Mouse (Mus musculus) layer of hippocampus, postnatal 25 days (tissue): ENCODE results near the gene Rimbp3. TPM values are rescaled to one million over a fixed set of nuclear protein-coding genes. Genes with fewer than 3 reads are reported as not detected.
"Not testable (repeated sequence)": the region's sequence is repeated elsewhere in the genome, so short reads cannot be mapped to it uniquely, and the experiment has no call there.

Experiments used
- DNase-seq, 2 experiments: peaks; one replicate each; pipeline ENCODE4 v3.0.0; 2022; ENCODE audit warnings: mixed read lengths in 2 of 2, low spot score in 1 of 2; ENCODE audit errors: extremely low spot score in 1 of 2
- total RNA-seq, 2 experiments: library from RNA; stranded (reverse); gene quantifications; 2 replicates each; pipeline ENCODE4 v1.2.3; 2021

The Rimbp3 gene
- total RNA-seq, 2 experiments from 2014 or later = 3.1 to 4.2 TPM

DNA sequence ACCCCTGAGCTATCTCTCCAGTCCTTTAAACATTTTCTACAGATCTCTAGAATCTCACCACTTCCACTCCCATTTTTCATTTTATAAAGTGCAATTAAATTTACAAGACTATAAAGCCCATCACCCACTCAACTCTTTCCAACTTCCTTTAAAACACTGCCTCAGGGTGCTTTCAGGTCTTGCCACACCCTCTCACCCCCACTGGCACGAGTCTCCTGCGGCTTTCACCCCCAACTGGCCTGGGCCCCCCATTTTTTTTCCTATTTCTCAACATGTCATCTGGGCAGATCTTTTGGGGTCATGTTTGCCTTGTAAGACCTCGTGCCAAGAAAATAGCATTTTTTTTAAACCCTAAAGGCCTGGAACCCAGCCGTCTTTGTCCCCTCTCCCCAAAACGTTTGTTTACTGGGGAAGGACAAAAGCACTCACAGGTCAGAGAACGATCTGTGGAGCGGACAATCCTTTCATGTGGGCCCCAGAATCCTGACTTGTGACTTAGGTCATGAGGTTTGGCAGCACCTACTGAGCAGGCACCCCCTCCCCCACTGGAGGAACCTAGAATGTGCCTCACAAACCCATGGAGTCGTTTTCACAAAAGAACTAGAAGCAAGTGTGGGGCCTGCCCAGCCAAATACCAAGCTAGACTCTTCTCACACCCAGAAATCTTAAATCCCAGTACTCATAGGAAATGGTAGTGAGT lies 8.7 kb downstream of the Rimbp3 start:
- DNase-seq = no peak

DNA sequence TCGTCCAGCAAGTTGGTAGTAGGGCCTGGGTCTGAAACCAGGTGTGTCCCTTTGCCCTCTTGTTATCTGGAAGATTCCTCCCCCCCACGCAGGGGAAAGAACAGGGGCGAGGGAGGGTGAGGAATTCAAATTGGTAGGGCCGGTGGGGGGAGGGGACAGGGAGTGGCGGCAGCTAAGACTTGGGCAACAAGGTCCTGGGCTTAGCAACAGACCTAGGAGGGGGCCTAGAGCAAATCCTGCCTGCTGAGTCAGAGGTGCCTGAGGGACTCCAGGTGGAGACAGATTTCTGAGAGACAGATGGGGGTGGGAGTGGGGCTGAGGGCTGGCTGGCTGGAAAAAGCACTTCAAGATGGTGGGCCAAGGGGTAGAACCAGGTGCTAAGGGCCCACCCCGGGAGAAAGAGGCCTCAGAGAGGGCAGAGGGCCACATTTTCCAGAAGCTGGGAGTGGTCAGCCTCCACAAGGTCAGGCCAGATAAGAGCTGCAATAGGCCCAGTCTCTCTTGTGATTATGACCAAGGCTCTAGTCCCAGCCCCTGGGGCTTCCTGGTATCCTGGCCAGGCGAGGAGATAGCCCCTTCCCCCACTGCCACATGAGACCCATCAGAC lies 11.8 kb downstream of the Rimbp3 start:
- no peak for DNase-seq

DNA sequence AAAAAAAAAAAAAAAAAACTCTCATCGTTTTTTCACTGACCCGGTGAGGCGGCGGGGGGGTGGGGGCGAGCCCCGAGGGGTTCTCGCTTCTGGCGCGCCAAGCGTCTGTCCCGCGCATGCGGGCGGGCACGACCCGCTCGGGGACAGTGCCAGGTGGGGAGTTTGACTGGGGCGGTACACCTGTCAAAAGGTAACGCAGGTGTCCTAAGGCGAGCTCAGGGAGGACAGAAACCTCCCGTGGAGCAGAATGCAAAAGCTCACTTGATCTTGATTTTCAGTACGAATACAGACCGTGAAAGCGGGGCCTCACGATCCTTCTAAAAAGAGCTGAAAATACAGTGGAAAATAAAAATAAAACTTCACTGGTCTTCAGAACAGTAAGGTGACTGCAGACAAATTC lies 13.8 kb downstream of the Rimbp3 start:
- DNase-seq = peak; percentile 100

DNA sequence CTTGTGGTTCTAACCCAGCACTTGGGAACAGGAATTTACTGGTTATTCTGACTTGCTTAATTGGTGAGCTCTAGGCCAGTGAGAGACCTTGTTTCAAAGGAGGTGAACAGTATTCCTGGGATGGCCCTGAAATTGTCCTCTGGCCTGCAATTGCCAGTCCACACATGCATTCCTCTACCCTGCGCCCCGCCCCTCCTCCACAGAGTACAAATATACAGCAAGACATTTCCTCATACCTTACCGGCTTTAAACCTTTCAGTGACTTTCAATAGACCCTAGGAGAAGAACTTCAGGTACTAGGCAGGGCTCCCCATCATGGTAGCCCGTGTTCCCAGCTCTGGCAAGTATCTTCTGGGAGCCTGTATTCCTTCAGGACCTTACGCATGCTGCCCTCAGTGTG lies 17.2 kb downstream of the Rimbp3 start:
- no peak for DNase-seq

DNA sequence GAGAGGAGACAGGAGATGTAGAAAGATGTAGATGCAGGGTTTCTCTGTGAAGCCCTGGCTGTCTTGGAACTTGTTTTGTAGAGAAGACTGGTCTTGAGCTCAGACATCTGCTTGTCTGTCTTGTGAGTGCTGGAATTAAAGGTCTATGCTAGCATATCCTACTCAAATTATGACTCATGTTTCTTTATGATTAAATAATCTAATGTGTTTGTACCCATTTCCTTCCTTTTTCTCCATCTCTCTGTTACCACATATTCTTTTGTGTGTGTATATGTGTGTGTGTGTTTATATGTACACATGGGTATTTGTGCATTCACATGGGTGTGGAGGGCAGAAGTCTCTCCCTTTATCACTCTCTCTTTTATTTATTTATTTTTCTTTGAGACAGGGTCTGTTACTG lies 18.1 kb downstream of the Rimbp3 start:
- DNase-seq = no peak

DNA sequence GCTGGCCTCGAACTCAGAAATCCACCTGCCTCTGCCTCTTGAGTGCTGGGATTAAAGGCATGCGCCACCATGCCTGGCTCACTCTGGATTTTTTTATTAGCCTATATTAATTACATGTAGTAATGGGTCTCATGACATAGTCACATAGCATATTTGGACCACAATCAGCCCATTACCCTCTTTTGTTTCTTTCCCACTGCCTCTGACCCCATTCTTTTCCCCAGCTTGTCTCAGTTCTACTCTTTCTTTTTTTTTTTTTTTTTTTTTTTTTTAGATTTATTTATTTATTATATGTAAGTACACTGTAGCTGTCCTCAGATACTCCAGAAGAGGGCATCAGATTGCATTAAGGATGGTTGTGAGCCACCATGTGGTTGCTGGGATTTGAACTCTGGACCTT lies 23.1 kb downstream of the Rimbp3 start:
- not testable (repeated sequence) for DNase-seq

DNA sequence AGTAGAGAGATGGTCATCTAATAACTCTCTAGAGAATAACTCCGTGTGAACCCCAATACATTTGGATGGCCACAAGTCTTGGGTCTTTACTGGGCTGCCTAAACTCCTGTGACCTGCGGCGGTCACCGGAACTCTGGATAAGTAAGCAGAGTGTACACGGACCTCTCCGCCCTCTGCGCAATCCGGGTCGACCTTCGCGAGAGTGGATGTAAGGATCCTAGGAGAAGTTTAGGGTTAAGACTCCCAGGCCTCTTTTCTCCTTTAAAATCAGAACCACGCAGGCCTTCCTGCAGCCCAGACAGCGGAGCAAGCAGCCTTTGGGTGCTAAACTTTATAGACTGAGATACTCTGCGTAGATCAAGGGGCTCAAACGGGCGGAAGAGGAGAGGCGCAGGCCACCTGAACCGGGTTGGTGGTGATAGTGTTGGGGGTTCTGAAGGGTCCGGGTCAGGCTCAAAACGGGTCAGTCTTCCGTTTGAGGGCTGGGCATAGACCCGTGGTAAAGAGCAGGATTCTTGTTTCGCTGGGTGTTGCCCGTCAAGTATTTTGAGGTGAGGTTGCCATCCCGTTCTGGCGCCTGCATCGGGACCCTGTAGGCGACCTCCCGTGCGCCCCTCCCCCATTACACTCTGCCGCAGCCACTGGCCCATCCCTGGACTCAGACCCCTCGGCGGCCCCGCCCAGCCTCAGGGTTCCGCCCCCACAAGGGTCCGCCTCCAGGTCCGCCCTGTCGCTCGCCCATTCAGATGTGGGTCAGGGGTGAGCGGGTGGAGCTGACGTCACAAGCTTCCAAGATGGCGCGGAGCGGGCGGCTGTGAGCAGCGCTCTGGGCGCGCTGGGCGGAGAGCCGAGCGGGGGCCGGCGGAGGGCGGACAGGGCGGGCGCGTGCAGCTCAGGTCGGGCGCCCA lies 24.6 kb downstream of the Rimbp3 start, which contains the start of gene Hic2:
Hic2 (plus strand) TSS at position 779 of the 908 bp plus-strand sequence.
- DNase-seq = peak; percentile 75 to 87

DNA sequence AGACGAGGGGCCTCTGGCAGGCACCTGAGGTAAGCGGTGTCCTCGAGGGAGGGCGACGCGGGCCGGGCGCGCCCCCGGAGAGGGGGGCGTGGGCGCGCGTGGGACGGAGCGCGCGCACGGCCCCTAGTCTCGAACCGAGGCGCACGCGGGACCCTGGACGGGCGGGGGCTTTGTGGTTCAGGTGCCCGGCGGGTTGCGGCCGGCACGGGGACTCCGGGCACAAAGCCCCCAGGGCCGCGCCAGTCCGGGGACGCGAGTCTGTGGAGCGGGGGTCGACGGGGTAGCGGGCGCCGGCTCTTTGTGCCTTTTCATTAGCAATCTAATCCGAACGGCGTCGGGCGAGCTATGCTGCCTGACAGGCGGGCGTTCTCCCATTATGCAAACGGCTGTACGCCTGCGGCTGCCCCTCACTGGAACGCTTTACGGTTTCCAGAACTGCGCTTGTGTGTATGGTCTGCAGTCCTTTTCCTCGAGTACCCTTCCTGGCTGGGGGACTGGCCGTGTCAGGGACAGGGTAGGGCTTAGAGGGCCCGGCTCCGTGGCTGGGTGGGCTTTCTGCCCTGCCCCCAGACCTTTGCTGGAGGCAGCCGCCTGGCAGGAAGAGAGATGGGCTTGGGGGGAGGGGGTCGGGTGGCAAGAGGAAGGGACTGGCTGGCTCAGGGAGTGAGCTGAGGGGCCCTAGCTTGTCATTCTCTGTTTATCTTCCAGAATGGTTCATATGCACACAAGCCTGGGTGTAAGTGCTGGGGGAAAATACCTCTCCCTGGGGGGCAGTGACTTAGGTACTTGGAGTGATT lies 25.5 kb downstream of the Rimbp3 start:
- peak; percentile 27 to 40 for DNase-seq

DNA sequence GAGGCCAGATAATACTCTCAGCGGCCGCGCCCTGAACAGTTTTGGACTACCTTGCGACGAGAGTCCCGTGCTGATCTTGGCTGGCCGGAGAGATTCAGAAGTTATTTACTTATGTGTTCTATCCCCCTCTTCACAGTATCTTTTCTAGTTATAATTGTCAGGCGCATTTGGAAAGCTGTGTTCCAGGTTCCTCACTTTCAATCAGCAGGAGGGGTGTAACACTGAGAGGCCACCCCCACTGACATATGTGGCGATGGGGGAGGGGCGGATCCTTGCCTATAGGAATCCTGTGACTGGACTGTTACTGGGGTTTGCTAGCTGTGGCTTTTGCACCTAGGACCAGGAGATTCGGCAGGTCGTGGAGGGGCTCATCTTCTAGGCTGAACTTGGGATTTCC lies 26.1 kb downstream of the Rimbp3 start:
- DNase-seq = peak in 1 of 2 experiments; percentile 41

DNA sequence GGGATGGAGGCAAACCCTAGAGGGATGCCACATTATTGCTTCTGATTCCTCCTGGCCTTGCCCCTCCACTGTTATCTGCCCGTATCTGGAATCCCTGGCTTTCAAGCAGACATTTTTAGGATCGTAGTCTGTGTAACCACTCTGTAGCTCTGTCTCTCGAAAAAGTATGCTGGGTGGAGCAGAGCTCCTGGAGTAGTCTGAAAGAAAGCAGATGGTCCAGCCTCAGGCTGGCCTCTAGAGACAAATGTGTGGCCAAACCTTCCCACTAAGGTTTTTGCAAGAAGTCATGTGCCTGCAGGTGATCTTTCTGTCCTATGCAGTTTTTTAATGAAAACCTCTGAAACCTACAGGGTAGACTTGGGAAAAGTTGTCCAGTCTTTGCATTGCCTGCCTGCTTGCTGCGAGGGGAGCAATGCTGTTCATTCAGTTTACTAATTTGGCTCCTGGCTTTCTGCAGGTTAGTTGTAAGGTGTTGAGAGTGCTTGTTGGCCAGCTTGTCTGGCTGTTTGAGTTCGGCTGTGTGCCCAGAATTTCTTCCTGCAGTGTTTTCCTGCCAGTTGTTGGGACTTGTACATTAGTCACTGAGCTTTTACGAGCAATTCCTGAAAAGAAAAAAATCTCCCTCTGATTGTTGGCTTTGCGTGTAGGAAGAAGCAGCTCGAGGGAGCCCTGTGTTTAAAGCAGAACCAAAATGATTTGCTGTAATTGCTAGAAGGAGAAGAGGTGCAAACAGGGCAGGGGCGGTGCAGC lies 26.7 kb downstream of the Rimbp3 start:
- no peak for DNase-seq

DNA sequence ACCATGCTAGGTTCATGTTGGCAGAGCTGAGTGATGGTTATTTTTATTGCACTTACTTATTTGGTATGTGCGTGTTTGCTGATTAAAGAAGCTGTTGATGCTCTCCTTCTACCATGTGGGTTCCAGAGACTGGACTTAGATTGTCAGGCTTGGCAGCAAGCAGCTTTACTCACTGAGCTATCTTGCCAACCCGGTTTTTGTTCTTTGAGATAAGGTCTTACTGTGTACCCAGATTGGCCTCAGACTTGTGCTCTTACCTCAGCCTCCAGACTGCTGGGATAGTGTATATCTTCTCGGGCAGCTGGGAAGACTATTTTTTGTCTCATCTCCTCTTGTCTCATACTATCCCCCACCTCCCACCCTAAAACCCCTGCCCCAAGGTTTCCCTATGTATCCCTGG lies 29.2 kb downstream of the Rimbp3 start:
- DNase-seq = no peak

DNA sequence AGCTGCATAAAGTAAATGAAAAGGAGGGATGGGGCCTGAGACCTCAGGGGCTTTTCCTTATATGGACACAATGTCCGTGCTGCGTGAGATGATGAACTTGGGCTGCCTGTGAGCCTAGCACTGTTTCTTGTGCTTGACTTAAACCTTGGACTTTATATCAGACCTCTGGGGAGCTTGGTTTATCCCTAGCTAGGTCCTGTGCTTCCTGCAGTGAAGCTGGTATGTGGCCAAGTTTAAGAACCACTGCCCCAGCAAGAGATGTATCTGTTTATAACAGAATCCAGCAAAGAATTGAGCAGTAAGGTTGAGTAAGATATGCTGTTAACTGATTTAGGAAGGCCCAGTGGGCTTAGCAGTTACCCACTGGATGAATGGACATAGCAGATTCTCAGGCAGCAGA lies 31.0 kb downstream of the Rimbp3 start:
- DNase-seq = no peak

DNA sequence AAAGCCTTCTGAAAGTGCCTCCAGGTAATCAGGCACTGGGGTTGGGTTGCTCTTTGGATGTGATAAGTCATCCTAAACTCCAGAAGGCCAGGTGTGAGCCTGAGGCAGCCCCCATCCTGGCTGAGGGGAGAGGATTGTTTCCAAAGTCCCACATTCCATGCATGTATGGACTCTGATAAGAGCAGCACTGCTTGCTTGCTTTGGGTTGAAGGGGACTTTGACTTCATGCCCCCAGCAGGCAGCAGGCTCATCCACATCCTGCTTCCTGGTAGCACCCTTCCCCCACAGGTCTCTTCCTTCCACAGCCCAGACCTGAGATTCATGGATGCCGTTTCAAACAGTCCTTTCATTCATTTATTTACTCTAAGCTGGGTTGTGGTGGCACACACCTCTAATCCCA lies 35.3 kb downstream of the Rimbp3 start:
- no peak for DNase-seq

DNA sequence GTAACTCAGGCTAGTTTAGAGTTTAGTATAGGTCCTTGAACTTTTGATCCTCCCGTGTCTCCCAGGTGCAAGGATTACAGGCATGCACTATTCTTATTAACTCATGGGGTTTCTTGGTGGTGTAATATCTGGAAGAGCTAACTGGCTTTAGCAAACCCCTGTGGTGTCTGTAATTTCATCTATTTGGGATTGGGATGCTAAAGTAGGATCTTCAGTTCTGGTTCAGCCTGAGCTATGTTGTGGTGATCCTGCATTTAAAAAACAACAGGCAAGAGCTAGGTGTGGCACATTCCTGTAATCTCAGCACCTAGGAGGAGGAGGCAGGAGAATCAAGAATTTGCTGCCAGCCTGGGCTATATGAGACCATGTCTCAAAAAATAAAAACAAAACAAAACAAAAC lies 36.6 kb downstream of the Rimbp3 start:
- DNase-seq = no peak

DNA sequence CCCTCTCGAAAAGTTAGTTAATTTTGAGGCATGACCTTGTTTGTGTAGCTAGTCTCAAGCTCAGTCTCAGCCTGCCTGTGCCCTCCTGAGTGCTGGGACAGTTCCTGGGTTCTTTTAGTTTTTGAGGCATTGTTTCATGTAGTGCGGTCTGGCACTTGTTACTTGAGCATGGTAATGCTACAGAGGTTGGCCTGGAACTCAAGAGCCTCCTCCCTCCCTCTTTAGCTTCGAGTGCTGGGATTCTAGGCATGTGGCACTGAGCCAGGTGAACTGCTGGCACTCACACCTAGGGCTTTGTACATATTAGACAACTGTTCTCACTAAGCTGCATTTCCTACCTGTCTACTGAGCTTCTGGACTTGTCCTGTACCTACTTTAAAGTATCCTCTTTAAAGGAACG lies 39.3 kb downstream of the Rimbp3 start:
- no peak for DNase-seq

DNA sequence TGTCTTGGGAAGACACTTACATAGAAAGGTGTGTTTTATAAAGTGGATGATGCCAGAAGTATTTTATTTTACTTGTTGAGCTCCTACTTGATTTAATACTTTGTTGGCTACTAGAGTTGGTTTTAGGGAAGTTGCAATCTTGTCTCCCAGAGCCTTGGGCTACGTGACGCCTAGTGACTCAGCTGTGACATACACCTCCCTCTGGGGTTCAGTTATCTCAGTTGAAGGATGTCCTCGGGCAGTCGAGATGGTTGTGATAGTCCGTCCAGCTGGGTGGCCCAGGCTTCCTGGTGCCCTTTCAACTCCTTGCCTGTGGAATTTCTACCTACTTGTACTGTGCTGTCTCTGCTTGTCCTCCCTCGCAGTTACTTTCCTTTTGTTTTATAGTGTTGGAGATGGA lies 40.7 kb downstream of the Rimbp3 start:
- no peak for DNase-seq

DNA sequence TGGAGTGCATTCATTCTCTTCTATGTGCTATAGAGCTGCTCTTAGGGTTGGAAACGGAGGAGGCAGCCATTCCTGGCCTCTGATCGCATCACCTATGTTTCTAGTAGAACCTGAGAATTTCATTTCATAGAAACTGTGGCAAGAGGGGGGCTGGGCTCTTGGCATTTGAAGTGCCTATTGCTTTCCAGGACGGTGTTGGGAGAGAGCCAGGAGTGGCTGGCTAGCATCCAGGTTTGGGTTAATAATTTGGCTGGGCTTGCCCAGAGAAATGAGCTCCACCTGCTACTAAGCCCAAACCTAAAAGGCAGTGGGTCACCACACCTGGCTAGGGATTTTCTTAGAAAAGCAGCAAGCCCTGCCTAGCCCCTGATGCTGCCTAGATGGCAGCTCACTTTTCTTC lies 43.1 kb downstream of the Rimbp3 start:
- peak in 1 of 2 experiments; percentile 62 for DNase-seq

DNA sequence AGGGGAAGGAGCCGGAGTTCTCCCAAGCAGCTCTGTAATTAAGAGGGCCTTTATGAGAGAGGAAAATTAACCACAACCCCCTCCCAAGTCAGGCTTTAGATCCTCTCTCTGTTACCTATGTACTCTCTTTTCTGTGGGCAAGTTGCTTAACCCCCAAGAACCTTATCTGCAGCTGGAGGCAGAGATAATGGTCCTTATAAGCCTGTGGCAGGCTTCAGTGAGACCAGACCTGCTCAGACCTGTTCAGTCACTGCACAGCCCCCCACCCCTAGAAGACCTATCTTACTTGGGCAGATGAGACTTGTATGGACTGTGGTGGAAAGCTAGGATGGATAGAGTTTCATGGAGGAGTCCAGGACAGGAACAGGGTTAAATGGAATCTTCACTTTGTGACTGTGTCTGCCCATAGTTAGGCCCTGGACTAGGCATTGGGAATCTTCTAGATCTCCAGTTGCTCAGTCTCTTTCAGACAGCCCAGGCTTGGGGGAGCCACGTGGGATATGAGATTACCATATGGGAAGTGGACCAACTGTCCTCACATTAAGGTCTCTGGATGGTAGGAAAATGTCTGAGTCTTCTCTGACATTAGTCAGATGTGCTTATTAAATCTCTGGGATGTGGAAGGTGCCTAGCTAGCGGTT lies 43.8 kb downstream of the Rimbp3 start:
- no peak for DNase-seq

DNA sequence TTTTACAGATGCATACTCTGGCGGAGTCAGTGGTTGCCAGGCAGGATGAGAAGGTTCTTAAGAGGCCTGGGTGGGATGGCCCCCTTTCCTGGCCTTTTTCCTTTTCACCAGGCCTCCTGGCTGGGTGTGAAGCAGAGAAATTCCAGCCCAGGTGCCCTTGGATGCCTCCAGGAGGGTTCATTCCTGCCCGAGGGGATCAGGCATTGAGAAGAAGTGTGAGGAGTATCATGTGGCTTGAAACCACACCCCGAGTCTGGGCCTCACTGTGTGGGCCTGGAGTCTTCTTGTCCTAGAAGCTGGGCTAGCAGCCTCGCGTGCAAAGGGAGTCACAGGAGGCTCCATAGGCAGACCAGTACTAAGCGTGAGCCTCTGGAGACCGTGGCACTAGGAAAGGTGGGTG lies 44.4 kb downstream of the Rimbp3 start:
- no peak for DNase-seq
